Mouse (Mus musculus): ENCODE data around the gene Trim2. TPM values are rescaled to one million over a fixed set of nuclear protein-coding genes. Genes with fewer than 3 reads are reported as not detected.

The Trim2 gene
- polyA plus RNA-seq, 1 experiment: 3.2 TPM

DNA sequence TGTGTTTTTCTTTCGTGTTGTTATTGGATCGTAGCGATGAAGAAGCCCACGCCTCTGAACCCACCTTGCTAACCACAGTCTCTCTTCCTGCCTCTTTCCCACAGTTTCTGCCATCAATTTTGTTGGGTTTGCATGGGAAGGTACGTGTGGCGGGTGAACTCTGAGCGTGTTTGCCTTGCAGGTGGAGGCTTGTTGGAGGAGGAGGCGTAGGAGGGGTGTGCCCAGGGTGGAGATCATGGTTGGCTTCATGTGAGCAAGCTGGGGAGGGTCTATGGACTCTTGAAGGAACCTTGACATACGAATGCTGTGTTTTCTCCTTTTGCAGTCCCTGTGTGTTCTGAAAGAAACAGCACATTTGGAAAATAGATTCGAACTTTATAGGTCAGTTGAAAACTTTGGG, 43.1 kb upstream of the Trim2 start:
- H3K36me3 ChIP-seq (ENCODE audit: control insufficient read depth, insufficient read depth): no peaks in the 10 kb centered on the region
- no peak overlapping the region for H3ac ChIP-seq (ENCODE audit: control insufficient read depth, insufficient read length)
- H3K4me3 ChIP-seq: no peak overlapping the region
- H3K4me2 ChIP-seq (ENCODE audit: low read depth): no peak overlapping the region
- TF ChIP-seq REST (IDR thresholded peaks at IDR 0.05; ENCODE audit: insufficient read depth, insufficient read length) (no peak), TCF3 (IDR thresholded peaks at IDR 0.05; ENCODE audit: insufficient read length, low read depth) (no peak), USF1 (IDR thresholded peaks at IDR 0.05; ENCODE audit: low read depth) (no peak), E2F4 (IDR thresholded peaks at IDR 0.05; ENCODE audit: insufficient read depth) (no peak), TCF12 (IDR thresholded peaks at IDR 0.05; ENCODE audit: insufficient read depth, poor library complexity, severe bottlenecking) (no peak), MYOG (IDR thresholded peaks at IDR 0.05; ENCODE audit: control insufficient read depth in 1 of 3, insufficient read depth in 1 of 3, insufficient read length in 2 of 3, low read depth in 2 of 3) (no peak), MAX (IDR thresholded peaks at IDR 0.05; ENCODE audit: low read depth) (no peak), CEBPB (IDR thresholded peaks at IDR 0.05; ENCODE audit: insufficient read depth, poor library complexity, severe bottlenecking) (no peak), POLR2AphosphoS2 (IDR thresholded peaks at IDR 0.05; ENCODE audit: insufficient read length, low read depth) (no peak), SRF (IDR thresholded peaks at IDR 0.05; ENCODE audit: control insufficient read depth, insufficient read length, low read depth) (no peak), POLR2A (IDR thresholded peaks at IDR 0.05; ENCODE audit: insufficient read length, low read depth) (no peak), MYOD1 (IDR thresholded peaks at IDR 0.05; ENCODE audit: control insufficient read depth in 1 of 3, insufficient read length in 2 of 3, low read depth in 2 of 3) (no peak)
- no peaks in the 10 kb centered on the region for H3K27me3 ChIP-seq (ENCODE audit: control insufficient read depth, insufficient read depth, insufficient read length)
- no peaks in the 10 kb centered on the region for H3K79me2 ChIP-seq (ENCODE audit: control insufficient read depth, insufficient read depth)

- no peaks in the 10 kb centered on the region for H3K27me3 ChIP-seq (ENCODE audit: control insufficient read depth, insufficient read depth, insufficient read length)
- H3K4me3 ChIP-seq: no peak overlapping the region
- no peaks in the 10 kb centered on the region for H3K79me2 ChIP-seq (ENCODE audit: control insufficient read depth, insufficient read depth)
- no peak overlapping the region for H3ac ChIP-seq (ENCODE audit: control insufficient read depth, insufficient read length)
- TF ChIP-seq E2F4 (IDR thresholded peaks at IDR 0.05; ENCODE audit: insufficient read depth) (no peak), USF1 (IDR thresholded peaks at IDR 0.05; ENCODE audit: low read depth) (no peak), POLR2A (IDR thresholded peaks at IDR 0.05; ENCODE audit: insufficient read length, low read depth) (no peak), REST (IDR thresholded peaks at IDR 0.05; ENCODE audit: insufficient read depth, insufficient read length) (no peak), MAX (IDR thresholded peaks at IDR 0.05; ENCODE audit: low read depth) (no peak), SRF (IDR thresholded peaks at IDR 0.05; ENCODE audit: control insufficient read depth, insufficient read length, low read depth) (no peak), POLR2AphosphoS2 (IDR thresholded peaks at IDR 0.05; ENCODE audit: insufficient read length, low read depth) (no peak), TCF3 (IDR thresholded peaks at IDR 0.05; ENCODE audit: insufficient read length, low read depth) (no peak), MYOD1 (IDR thresholded peaks at IDR 0.05; ENCODE audit: control insufficient read depth in 1 of 3, insufficient read length in 2 of 3, low read depth in 2 of 3) (no peak), MYOG (IDR thresholded peaks at IDR 0.05; ENCODE audit: control insufficient read depth in 1 of 3, insufficient read depth in 1 of 3, insufficient read length in 2 of 3, low read depth in 2 of 3) (no peak), TCF12 (IDR thresholded peaks at IDR 0.05; ENCODE audit: insufficient read depth, poor library complexity, severe bottlenecking) (no peak), CEBPB (IDR thresholded peaks at IDR 0.05; ENCODE audit: insufficient read depth, poor library complexity, severe bottlenecking) (no peak)
- no peak overlapping the region for H3K4me2 ChIP-seq (ENCODE audit: low read depth)
- no peaks in the 10 kb centered on the region for H3K36me3 ChIP-seq (ENCODE audit: control insufficient read depth, insufficient read depth)
Measured at GRCm38 (mm10) chr3:84347426-84347825, 40.7 kb upstream of the Trim2 start.

- Histone ChIP-seq H3K79me2 (ENCODE audit: control insufficient read depth, insufficient read depth) (no peaks in the 10 kb centered on the region), H3K4me2 (ENCODE audit: low read depth) (no peak overlapping the region), H3K36me3 (ENCODE audit: control insufficient read depth, insufficient read depth) (no peaks in the 10 kb centered on the region), H3K4me3 (no peak overlapping the region), H3K27me3 (ENCODE audit: control insufficient read depth, insufficient read depth, insufficient read length) (no peaks in the 10 kb centered on the region), H3ac (ENCODE audit: control insufficient read depth, insufficient read length) (no peak overlapping the region)
- no peak for TF ChIP-seq POLR2AphosphoS2 (IDR thresholded peaks at IDR 0.05; ENCODE audit: insufficient read length, low read depth)
- no peak for TF ChIP-seq MAX (IDR thresholded peaks at IDR 0.05; ENCODE audit: low read depth)
- no peak for TF ChIP-seq TCF12 (IDR thresholded peaks at IDR 0.05; ENCODE audit: insufficient read depth, poor library complexity, severe bottlenecking)
- TF ChIP-seq MYOG (IDR thresholded peaks at IDR 0.05; ENCODE audit: control insufficient read depth in 1 of 3, insufficient read depth in 1 of 3, insufficient read length in 2 of 3, low read depth in 2 of 3): no peak
- no peak for TF ChIP-seq USF1 (IDR thresholded peaks at IDR 0.05; ENCODE audit: low read depth)
- TF ChIP-seq E2F4 (IDR thresholded peaks at IDR 0.05; ENCODE audit: insufficient read depth): no peak
- TF ChIP-seq REST (IDR thresholded peaks at IDR 0.05; ENCODE audit: insufficient read depth, insufficient read length): no peak
- no peak for TF ChIP-seq POLR2A (IDR thresholded peaks at IDR 0.05; ENCODE audit: insufficient read length, low read depth)
- no peak for TF ChIP-seq SRF (IDR thresholded peaks at IDR 0.05; ENCODE audit: control insufficient read depth, insufficient read length, low read depth)
- no peak for TF ChIP-seq TCF3 (IDR thresholded peaks at IDR 0.05; ENCODE audit: insufficient read length, low read depth)
- TF ChIP-seq MYOD1 (IDR thresholded peaks at IDR 0.05; ENCODE audit: control insufficient read depth in 1 of 3, insufficient read length in 2 of 3, low read depth in 2 of 3): no peak
- TF ChIP-seq CEBPB (IDR thresholded peaks at IDR 0.05; ENCODE audit: insufficient read depth, poor library complexity, severe bottlenecking): no peak
Measured at GRCm38 (mm10) chr3:84346456-84347150, 39.9 kb upstream of the Trim2 start.

DNA sequence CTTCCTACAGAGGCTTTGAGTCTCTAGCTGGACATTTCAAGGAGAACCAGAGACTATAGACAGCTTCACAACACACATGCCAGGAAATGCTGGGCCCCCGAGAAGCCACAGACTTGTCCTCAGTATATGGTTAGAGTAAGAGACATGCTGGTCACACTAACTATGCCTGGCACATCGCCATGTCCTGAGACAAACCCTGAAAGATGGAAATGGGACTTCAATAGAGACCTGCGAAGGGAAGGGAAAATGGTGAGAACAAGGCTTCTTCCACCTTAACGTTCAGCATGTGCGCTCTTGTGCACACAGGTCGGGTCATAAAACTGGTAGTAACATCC, 38.9 kb upstream of the Trim2 start:
- TF ChIP-seq CEBPB (IDR thresholded peaks at IDR 0.05; ENCODE audit: insufficient read depth, poor library complexity, severe bottlenecking) (no peak), E2F4 (IDR thresholded peaks at IDR 0.05; ENCODE audit: insufficient read depth) (no peak), POLR2A (IDR thresholded peaks at IDR 0.05; ENCODE audit: insufficient read length, low read depth) (no peak), MYOD1 (IDR thresholded peaks at IDR 0.05; ENCODE audit: control insufficient read depth in 1 of 3, insufficient read length in 2 of 3, low read depth in 2 of 3) (no peak), SRF (IDR thresholded peaks at IDR 0.05; ENCODE audit: control insufficient read depth, insufficient read length, low read depth) (no peak), USF1 (IDR thresholded peaks at IDR 0.05; ENCODE audit: low read depth) (no peak), TCF3 (IDR thresholded peaks at IDR 0.05; ENCODE audit: insufficient read length, low read depth) (no peak), POLR2AphosphoS2 (IDR thresholded peaks at IDR 0.05; ENCODE audit: insufficient read length, low read depth) (no peak), REST (IDR thresholded peaks at IDR 0.05; ENCODE audit: insufficient read depth, insufficient read length) (no peak), MYOG (IDR thresholded peaks at IDR 0.05; ENCODE audit: control insufficient read depth in 1 of 3, insufficient read depth in 1 of 3, insufficient read length in 2 of 3, low read depth in 2 of 3) (no peak), MAX (IDR thresholded peaks at IDR 0.05; ENCODE audit: low read depth) (no peak), TCF12 (IDR thresholded peaks at IDR 0.05; ENCODE audit: insufficient read depth, poor library complexity, severe bottlenecking) (no peak)
- peak overlapping the region; percentile 91 for H3K4me2 ChIP-seq (ENCODE audit: low read depth)

More for the DNA sequence above, 38.9 kb upstream of the Trim2 start:
- Histone ChIP-seq H3K79me2 (ENCODE audit: control insufficient read depth, insufficient read depth) (no peaks in the 10 kb centered on the region), H3K27me3 (ENCODE audit: control insufficient read depth, insufficient read depth, insufficient read length) (no peaks in the 10 kb centered on the region), H3K4me3 (peak overlapping the region; percentile 10), H3K36me3 (ENCODE audit: control insufficient read depth, insufficient read depth) (no peaks in the 10 kb centered on the region), H3ac (ENCODE audit: control insufficient read depth, insufficient read length) (no peak overlapping the region)

All from myocyte (in vitro differentiated cells).